10 mouse cellular contexts compared by ENCODE assay signal in the genomic region with DNA sequence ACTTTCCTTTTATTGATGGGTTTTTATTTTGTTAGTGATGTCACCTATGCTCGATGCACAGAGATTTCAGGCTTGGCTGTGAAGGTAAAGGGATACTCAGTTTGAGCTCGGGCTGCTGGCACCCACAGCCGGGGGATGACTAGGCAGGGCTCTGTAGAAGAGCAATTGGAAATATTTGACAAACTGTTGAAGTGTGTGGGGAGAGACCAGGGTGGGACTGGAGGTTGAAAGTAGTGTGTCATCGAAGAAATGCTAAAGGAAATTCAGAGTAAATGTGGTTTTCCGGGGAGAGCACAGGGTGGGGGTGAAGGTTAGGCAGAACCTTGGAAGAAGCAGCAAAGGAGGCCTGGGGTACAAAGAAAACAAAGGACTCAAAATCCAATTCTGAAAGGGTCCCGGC. TPM values are rescaled to one million over a fixed set of nuclear protein-coding genes. Genes with fewer than 3 reads are reported as not detected.
A peak's percentile ranks its signal among the peaks of the same experiment; 100 is the strongest.
DNase-seq lines count a peak whose midpoint lies in the region; ATAC-seq and TF ChIP-seq lines count a peak whose summit lies in the region.
"Had no signal": no experiment of that assay in that cellular context is flagged by ENCODE, and none has a peak within 500 bp of the region (broad histone marks: within the 10 kb centered on the region; RNA-seq: fewer than 3 reads in every experiment).

No protein-coding gene starts in this region.

- no peak for TF ChIP-seq CTCF in heart, adult 2 months (IDR thresholded peaks at IDR 0.05)

- no peak for ATAC-seq in heart, embryonic 11.5 days (replicated peaks; ENCODE audit: insufficient number of reproducible peaks, low FRiP score, low TSS enrichment)
- no peak for ATAC-seq in midbrain, embryonic 15.5 days (replicated peaks)
- peak; percentile 28 for ATAC-seq in granulocyte monocyte progenitor cell, adult 5-6 weeks (replicated peaks; ENCODE audit: poor library complexity, severe bottlenecking)

- peaks cover 24% of the 10 kb centered on the region for H3K4me1 ChIP-seq in heart, adult 2 months (ENCODE audit: control insufficient read depth, insufficient read depth, low read length)
- peaks cover 42% of the 10 kb centered on the region for H3K4me1 ChIP-seq in heart, embryonic 11.5 days (ENCODE audit: control insufficient read depth, insufficient read depth, low read length)
- peaks cover 6% of the 10 kb centered on the region; the same call in 1 of the 2 replicates for H3K4me1 ChIP-seq in midbrain, embryonic 10.5 days
- no peaks in the 10 kb centered on the region for H3K4me1 ChIP-seq in midbrain, embryonic 15.5 days

- intact Hi-C loops in heart, adult 2 months (cut with DNase I) = no loop called here

- whole genome bisulfite sequencing in heart, adult 2 months = 40% methylated on average over 6 of the region's 6 CpGs
- WGBS in heart, embryonic 11.5 days (ENCODE audit: insufficient replicate concordance) = 55% methylated on average over 6 of the region's 6 CpGs
- 83% methylated on average over 6 of the region's 6 CpGs for WGBS in midbrain, embryonic 10.5 days
- WGBS in midbrain, embryonic 15.5 days = 76% methylated on average over 6 of the region's 6 CpGs

- H3K4me3 ChIP-seq in heart, adult 2 months = no peak overlapping the region
- no peak overlapping the region for H3K4me3 ChIP-seq in heart, embryonic 11.5 days (ENCODE audit: low read depth, low read length)
- H3K4me3 ChIP-seq in midbrain, embryonic 10.5 days = no peak overlapping the region
- no peak overlapping the region for H3K4me3 ChIP-seq in midbrain, embryonic 15.5 days

- no peak overlapping the region for H3K9ac ChIP-seq in heart, adult 2 months (ENCODE audit: low read depth, low read length)
- H3K9ac ChIP-seq in heart, embryonic 11.5 days (ENCODE audit: low read depth, low read length) = no peak overlapping the region
- H3K9ac ChIP-seq in midbrain, embryonic 15.5 days = no peak overlapping the region

- H3K4me2 ChIP-seq in heart, embryonic 11.5 days = no peak overlapping the region
- no peak overlapping the region for H3K4me2 ChIP-seq in midbrain, embryonic 15.5 days

- TF ChIP-seq EP300 in heart, adult 2 months (IDR thresholded peaks at IDR 0.05; ENCODE audit: insufficient read depth, low read depth, low read length) = no peak

- no peak for DNase-seq in heart, adult 2 months
- DNase-seq in midbrain, embryonic 10.5 days (ENCODE audit: low spot score) = no peak
- peak; percentile 34 for DNase-seq in splenic B cell, adult 2 months (ENCODE audit: low read depth, low spot score)
- no peak for DNase-seq in right cerebral cortex, postnatal 10 days (ENCODE audit: low spot score in 2 of 2)
- no peak for DNase-seq in embryo, embryonic 9.5 days (ENCODE audit: extremely low spot score)
- DNase-seq: cerebellum, adult 9-11 months; layer of hippocampus, adult 9-11 months had no signal

- H3K27me3 ChIP-seq in heart, adult 2 months (ENCODE audit: control insufficient read depth, insufficient read depth, low read length) = no peaks in the 10 kb centered on the region
- H3K27me3 ChIP-seq in heart, embryonic 11.5 days (ENCODE audit: control insufficient read depth, insufficient read depth, low read length) = no peaks in the 10 kb centered on the region
- no peaks in the 10 kb centered on the region for H3K27me3 ChIP-seq in midbrain, embryonic 10.5 days (ENCODE audit: low read depth, poor library complexity, severe bottlenecking)
- no peaks in the 10 kb centered on the region for H3K27me3 ChIP-seq in midbrain, embryonic 15.5 days (replicated peaks)
- no peaks in the 10 kb centered on the region for H3K27me3 ChIP-seq in splenic B cell, adult 2 months (ENCODE audit: control insufficient read depth, insufficient read depth, low read length, poor library complexity, severe bottlenecking)

- H3K27ac ChIP-seq in heart, adult 2 months = peak overlapping the region; percentile 46
- H3K27ac ChIP-seq in heart, embryonic 11.5 days (ENCODE audit: low read depth, low read length) = no peak overlapping the region; the same call in 1 of the 2 replicates
- H3K27ac ChIP-seq in midbrain, embryonic 10.5 days (replicated peaks) = peak overlapping the region; percentile 18; the same call in 1 of the 2 replicates
- no peak overlapping the region for H3K27ac ChIP-seq in midbrain, embryonic 15.5 days

- H3K79me2 ChIP-seq in heart, adult 2 months (replicated peaks; ENCODE audit: control insufficient read depth, insufficient read depth, low read length) = no peaks in the 10 kb centered on the region

- TF ChIP-seq POLR2A in heart, adult 2 months (IDR thresholded peaks at IDR 0.05; ENCODE audit: insufficient read depth, low read depth, low read length) = no peak

- H3K9me3 ChIP-seq in heart, embryonic 11.5 days (replicated peaks; ENCODE audit: control insufficient read depth, low read length) = no peaks in the 10 kb centered on the region
- no peaks in the 10 kb centered on the region for H3K9me3 ChIP-seq in midbrain, embryonic 10.5 days (replicated peaks)
- no peaks in the 10 kb centered on the region for H3K9me3 ChIP-seq in midbrain, embryonic 15.5 days

- H3K36me3 ChIP-seq in heart, adult 2 months (ENCODE audit: control insufficient read depth, insufficient read depth, low read length) = peaks cover 11% of the 10 kb centered on the region
- peaks cover 10% of the 10 kb centered on the region for H3K36me3 ChIP-seq in heart, embryonic 11.5 days (ENCODE audit: control insufficient read depth, insufficient read depth, low read length)
- peaks cover 95% of the 10 kb centered on the region for H3K36me3 ChIP-seq in midbrain, embryonic 10.5 days
- H3K36me3 ChIP-seq in midbrain, embryonic 15.5 days (replicated peaks) = peaks cover 6% of the 10 kb centered on the region; the same call in 1 of the 2 replicates
- peaks cover 3% of the 10 kb centered on the region; the same call in 1 of the 2 replicates for H3K36me3 ChIP-seq in splenic B cell, adult 2 months (ENCODE audit: control insufficient read depth, insufficient read depth, low read length, poor library complexity, severe bottlenecking)

RNA-seq across cellular contexts. Expression of gene Ccni, which starts 54.3 kb away (rescaled TPM):
- total RNA-seq in heart, adult 2 months (2021) = 100 to 1,000 TPM; 147 to 166 TPM
- 56.5 and 119 TPM in 2 replicates for polyA plus RNA-seq in heart, adult 2 months (2012; rRNA removed)
- 96.5 and 99.1 TPM in 2 replicates for polyA plus RNA-seq in heart, embryonic 11.5 days (2014; fragmentation: Nextera tagmentation; extraction: Ambion mirVana)
- 105 and 115 TPM in 2 replicates for polyA plus RNA-seq in midbrain, embryonic 10.5 days (2016; fragmentation: Nextera tagmentation; extraction: Ambion mirVana)
- polyA plus RNA-seq in midbrain, embryonic 15.5 days (2015; fragmentation: Nextera tagmentation; extraction: Ambion mirVana) = 136 and 143 TPM in 2 replicates
- total RNA-seq in granulocyte monocyte progenitor cell, adult 5-6 weeks (2014; fragmentation: Nextera tagmentation) = 143 and 144 TPM in 2 replicates
- 139 and 145 TPM in 2 replicates for total RNA-seq in granulocyte monocyte progenitor cell, adult 5-6 weeks (2017)

RNA-seq across cellular contexts. Expression of gene 2010109A12Rik, which starts 54.3 kb away (rescaled TPM):
- under 1 TPM; 0.57 to 0.59 TPM for total RNA-seq in heart, adult 2 months (2021)
- not detected in 2 replicates for polyA plus RNA-seq in heart, adult 2 months (2012; rRNA removed)
- polyA plus RNA-seq in heart, embryonic 11.5 days (2014; fragmentation: Nextera tagmentation; extraction: Ambion mirVana) = 1.2 and 1.6 TPM in 2 replicates
- polyA plus RNA-seq in midbrain, embryonic 10.5 days (2016; fragmentation: Nextera tagmentation; extraction: Ambion mirVana) = 2.7 and 3.0 TPM in 2 replicates
- 2.3 and 2.4 TPM in 2 replicates for polyA plus RNA-seq in midbrain, embryonic 15.5 days (2015; fragmentation: Nextera tagmentation; extraction: Ambion mirVana)
- not detected in 2 replicates for total RNA-seq in granulocyte monocyte progenitor cell, adult 5-6 weeks (2014; fragmentation: Nextera tagmentation)
- total RNA-seq in granulocyte monocyte progenitor cell, adult 5-6 weeks (2017) = 2.3 and 4.7 TPM in 2 replicates

RNA-seq across cellular contexts. Expression of gene Sept11, which starts 58.7 kb away (rescaled TPM):
- 10 to 100 TPM; 25.7 to 34.0 TPM for total RNA-seq in heart, adult 2 months (2021)
- 15.6 and 25.8 TPM in 2 replicates for polyA plus RNA-seq in heart, adult 2 months (2012; rRNA removed)
- polyA plus RNA-seq in heart, embryonic 11.5 days (2014; fragmentation: Nextera tagmentation; extraction: Ambion mirVana) = 96.6 and 97.3 TPM in 2 replicates
- polyA plus RNA-seq in midbrain, embryonic 10.5 days (2016; fragmentation: Nextera tagmentation; extraction: Ambion mirVana) = 251 and 274 TPM in 2 replicates
- polyA plus RNA-seq in midbrain, embryonic 15.5 days (2015; fragmentation: Nextera tagmentation; extraction: Ambion mirVana) = 148 TPM in 2 replicates
- 89.0 and 103 TPM in 2 replicates for total RNA-seq in granulocyte monocyte progenitor cell, adult 5-6 weeks (2014; fragmentation: Nextera tagmentation)
- 67.7 and 70.7 TPM in 2 replicates for total RNA-seq in granulocyte monocyte progenitor cell, adult 5-6 weeks (2017)

Comparison
In these comparisons a context has a peak if more than half of its experiments do, and no peak if none do; other contexts are left out.
1. H3K27ac ChIP-seq: peak in heart, adult 2 months (single experiment) and midbrain, embryonic 10.5 days (single experiment); none in heart, embryonic 11.5 days (single experiment) and midbrain, embryonic 15.5 days (single experiment).